Mouse (Mus musculus) yolk sac, embryonic 10.5 days (tissue): ENCODE measurements around the gene Clip4.
A peak's percentile ranks its signal among the peaks of the same experiment; 100 is the strongest.
"Not testable (repeated sequence)": the region's sequence is repeated elsewhere in the genome, so short reads cannot be mapped to it uniquely, and the experiment has no call there.

Experiments
- DNase-seq: peaks from one replicate; pipeline ENCODE4 v3.0.0-alpha.2; 2017; ENCODE audit warnings: low spot score

The Clip4 gene

DNA sequence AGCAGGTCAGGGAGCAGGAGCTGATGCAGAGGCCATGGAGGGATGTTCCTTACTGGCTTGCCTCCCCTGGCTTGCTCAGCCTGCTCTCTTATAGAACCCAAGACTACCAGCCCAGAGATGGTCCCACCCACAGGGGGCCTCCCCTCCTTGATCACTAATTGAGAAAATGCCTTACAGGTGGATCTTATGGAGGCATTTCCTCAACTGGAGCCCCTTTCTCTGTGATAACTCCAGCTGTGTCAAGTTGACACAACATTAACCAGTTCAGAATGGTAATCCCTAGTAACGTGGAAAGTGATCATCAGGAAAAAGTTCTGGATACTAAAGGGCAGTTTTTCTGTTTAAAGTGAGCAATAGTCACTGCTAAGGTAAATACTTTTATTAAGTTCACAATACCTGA lies at the start of gene Clip4:
Clip4 (plus strand) TSS at position 301 of the 400 bp plus-strand sequence.
- not testable (repeated sequence) for DNase-seq

GRCm38 (mm10) chr17:71720434-71720833 lies 47.8 kb upstream of the Clip4 start:
- no peak for DNase-seq

DNA sequence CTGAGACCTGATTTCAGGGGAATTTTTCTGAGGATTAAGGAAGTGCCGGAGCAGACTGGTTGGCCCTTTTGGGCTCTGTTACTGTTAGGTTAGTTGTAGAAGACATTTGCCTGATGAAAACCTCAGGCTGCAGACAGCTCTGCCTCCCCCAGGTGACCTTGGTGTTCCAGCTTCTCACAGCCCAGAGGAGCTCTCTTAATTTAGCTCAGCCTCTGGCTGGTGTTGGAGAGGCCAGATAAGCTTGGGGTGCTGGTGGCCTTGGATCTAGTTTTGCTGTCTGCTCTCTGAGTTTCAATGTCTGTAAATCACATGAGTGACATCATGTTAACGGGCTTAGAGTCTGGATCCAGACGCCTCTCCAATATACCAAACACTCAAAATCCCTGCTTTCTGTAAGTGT lies 47.3 kb upstream of the Clip4 start:
- no peak for DNase-seq

DNA sequence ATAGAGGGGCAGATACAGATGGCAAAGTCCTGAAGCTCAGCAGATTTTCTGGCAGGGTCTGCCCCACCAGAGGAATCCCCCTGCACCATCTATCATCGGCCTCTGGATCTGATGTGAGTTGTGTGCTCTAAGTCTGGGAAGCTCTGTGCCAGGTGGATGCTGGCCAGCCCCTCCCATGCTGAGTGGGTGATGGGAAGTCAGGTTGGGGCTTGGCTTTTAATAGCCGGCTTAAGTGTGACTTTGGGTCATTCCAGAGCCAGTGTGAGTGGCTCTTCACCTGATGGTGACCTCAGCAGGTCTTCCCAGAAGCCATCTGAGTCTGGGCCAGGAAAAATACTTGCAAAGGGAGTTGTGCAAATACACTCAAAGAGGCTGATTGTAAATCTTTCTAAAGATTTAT lies 37.6 kb upstream of the Clip4 start:
- DNase-seq: no peak

DNA sequence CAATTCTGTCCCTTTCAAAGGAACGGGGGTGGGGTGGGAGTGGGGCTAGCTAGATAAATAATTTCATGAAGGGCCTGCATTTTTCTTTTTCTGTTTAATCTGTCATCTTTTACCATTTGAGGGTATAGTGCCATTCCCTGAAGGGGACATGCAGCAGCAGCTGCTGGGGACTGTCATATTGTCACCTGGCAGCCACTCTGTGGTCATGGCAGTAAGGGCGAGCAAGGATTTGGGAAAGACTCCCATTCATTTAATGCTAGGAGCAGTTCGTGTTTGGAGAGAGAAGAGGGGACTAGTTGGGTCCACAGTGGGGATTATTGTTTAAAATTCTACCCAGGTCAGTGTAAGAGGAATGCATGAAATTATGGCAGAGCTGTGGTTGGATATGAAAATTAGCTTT lies 31.8 kb upstream of the Clip4 start:
- DNase-seq: no peak

GRCm38 (mm10) chr17:71742156-71742555 lies 26.1 kb upstream of the Clip4 start:
- no peak for DNase-seq

DNA sequence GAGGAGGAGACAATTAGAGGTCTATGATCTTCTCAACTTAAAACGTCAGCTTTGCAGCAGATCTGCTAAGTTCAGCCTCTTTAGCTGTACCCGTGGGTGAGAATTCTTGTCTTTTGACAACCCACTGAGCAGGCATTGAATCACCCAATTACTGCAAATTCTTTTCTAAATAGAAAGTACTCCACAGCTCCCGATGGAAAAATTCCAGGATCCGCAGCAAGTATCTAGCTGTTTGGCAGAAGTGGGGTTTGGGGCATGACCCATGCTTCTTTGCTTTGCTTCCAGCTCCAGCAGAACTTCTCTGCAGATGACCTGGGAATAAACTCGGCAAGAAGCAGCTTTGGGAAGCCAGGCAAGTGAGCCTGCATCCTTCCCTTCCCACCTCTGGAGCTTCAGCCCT lies 25.3 kb upstream of the Clip4 start:
- DNase-seq: peak; percentile 13

- DNase-seq: no peak
Observed at GRCm38 (mm10) chr17:71746114-71746513, 22.2 kb upstream of the Clip4 start.

GRCm38 (mm10) chr17:71747561-71747960 lies 20.7 kb upstream of the Clip4 start:
- no peak for DNase-seq

DNA sequence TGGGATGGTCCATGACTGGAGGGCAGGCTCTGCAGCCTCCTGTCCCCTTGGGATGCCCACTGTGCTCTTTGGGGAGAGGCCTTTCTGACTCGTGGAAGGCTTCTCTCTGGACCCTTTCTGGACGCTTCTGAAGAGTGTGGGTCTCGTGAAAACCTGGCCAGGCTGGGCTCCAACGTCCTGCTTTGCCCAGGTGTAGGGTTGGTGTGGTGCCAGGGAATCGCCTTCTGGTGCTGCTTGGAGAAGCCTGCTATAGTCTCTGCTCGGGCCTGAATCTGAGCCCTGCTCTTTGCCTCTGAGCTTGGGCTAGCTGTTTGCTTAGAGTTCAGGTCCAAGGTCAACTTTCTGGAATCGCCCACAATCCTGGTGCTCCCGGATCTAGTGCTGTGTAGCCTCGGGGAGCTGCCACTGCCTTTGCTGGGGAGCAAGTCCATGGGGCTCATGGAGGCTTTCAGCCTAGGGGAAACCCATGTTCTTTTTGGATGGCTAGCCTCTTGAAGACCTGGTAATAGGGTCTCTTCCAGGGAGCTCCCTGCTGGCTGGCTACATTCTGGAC lies 18.6 kb upstream of the Clip4 start:
- no peak for DNase-seq

DNA sequence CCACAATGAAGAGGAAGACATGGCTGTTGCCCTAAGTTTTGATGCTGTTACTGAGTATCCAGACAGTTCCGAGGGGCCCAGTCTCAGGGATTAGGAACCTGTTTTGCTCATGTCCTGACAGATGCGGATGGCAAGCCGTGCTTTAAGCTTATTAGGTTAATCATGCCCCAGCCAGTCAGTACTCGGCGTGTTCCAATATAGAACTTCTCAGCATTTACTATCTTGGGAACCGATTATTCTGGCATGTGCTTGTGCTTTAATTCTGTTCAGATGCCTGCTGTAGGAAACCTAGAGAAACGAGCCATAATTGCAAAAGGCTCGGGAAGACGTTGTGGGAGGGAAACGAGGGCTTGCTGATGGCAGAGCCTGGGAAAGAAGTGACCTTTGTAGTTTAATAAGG lies 15.4 kb upstream of the Clip4 start, which contains the start of gene Pcare:
Pcare (minus strand) TSS at position 64 of the 400 bp plus-strand sequence.
- DNase-seq: no peak

DNA sequence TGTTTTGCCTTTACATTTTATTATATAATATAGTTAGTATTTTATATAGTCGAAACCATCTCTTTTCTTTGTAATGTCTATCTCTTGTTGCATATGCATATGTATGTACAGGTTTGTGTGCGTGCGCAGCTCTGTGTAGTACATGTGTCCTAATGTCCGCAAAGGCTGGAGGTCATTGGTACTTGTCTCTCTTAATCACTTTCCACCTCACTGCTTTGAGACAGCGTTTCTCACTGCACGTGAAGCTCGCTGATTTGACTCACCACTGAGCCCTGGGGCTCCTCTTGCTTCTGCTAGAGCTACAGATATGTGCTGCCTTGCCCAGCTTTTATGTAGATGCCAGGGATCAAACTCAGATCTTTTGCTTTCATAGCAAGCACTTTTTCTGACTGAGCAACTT lies 7.7 kb upstream of the Clip4 start:
- DNase-seq: no peak

DNA sequence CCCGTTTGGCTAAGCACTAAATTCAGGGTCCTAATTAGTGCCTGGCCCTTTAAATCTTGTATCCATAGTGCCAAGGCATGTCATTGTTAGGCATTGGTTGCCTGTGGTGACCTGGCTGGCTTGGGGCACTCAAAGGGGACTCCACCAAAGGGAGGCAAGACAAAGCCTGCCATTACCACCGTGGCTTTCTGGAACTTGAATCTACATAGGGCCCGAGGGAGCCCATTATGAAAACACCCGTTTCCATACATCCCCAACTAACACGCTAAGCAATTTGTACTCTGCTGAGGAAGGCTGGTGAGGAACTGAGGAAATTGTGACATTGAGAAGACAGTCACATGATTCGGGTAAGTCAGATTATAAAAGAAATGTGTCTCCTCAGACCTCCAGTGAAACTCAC lies 1.3 kb downstream of the Clip4 start:
- DNase-seq: no peak

DNA sequence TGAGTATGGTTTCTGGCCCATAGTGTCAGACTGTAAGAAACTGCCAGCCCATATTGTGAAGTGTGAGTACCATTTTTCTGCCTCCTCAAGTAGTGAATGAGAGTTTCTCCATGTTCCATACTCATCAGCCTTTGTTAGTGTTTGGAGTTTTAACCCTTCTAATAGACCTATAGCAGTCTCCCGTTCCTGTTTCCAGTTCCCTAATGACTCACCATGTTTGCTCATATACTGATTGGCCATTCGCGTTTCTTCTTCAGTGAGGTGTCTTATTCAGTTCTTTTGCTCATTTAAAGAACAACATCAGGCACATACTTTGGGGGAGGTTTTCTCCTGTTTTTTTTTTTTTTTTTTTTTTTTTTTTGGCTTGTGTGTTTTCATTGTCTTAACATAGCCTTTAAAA lies 2.4 kb downstream of the Clip4 start:
- no peak for DNase-seq

GRCm38 (mm10) chr17:71774173-71774572 lies 5.9 kb downstream of the Clip4 start:
- DNase-seq: no peak

- DNase-seq: no peak
Observed at GRCm38 (mm10) chr17:71775279-71775678, 7.0 kb downstream of the Clip4 start.

DNA sequence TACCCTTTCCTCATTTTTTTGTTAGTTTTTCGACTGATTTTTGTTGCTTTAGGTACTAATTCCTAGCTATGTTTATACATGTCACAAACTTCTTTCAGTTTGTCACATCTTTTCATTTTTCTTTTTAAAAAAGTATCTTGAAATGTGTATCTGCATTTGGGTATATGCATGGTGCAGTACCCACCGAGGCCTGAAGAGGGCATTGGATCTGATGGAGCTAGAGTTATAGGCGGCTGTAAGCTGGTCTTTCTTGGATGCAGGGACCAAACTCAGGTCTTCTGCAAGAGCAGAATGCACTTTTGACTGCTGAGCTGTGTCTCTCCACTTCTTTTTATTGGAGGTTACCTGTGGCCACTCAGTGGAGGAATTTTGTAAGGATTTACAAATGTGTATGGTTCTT lies 10.4 kb downstream of the Clip4 start:
- DNase-seq: no peak

DNA sequence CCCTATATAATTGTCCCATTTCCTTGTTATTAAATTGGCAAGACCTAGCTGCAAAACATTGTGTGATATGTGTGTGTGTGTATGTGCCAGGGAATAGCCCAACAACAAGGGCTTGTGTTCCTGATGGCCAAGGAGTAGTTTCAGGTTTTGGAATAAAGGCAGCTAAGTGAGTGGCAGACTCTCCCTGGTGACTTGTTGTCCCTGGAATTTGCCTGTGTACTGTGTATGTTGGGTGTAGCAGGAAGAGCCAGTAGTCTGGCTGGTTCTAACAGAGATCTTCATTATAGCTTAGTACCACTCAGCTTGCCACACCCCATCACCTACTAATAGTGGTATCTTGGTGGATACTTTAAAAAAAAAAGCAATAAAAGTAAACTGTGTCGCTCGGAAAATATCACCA lies 12.2 kb downstream of the Clip4 start:
- DNase-seq: no peak

DNA sequence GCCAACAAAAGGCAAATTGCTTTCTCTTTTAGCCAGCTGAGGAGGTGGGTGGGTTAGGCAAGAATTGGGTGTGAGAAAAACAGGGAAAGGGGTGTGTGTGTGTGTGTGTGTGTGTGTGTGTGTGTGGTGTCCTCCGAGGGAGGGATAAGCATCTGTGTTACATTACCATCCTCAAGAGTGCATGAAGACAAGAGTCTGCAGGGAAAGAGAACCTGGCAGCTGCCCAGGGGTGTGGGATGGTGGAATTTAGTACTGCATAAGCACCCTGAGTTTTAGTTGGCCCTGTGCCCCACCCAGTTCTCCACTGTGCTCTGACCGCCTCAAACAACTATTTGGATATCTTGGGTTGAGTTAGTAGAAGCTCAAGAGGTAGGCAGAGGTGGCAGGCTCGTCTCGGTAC lies 12.7 kb downstream of the Clip4 start:
- DNase-seq: no peak

- DNase-seq: peak; percentile 2
Observed at GRCm38 (mm10) chr17:71782242-71782698, 14.0 kb downstream of the Clip4 start.

DNA sequence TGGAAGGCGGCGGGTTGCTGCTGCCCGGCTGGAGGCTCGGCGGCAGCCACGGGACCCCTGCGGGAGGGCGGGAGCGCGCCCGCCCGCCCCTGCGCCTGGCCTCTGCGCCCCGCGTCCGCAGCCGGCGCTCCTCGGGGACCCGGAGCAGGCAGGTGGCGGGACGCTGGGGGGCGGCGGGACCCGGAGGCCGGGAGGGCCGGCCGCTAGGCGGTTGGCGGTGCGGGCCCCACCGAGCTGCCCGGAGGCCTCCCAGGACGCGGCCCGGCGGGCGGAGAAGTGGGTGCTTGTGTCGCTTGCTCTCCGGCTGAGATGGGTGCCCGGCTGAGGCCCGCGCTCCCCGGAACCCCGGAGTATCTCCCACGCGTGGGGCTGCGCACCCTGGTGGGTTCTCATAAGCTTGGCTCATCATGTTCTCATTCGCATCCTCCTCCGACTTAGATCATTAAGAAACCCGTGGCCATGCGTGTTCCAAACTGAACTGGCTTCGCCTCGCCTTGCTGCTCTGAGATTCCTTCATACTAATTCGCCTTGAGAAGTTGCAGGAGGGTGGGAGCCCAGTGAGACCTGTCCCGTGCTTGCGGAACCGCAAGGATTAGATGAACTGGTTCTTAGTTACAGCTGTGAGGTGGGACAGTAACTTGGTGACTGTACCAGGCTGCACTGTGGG lies 14.6 kb downstream of the Clip4 start:
- DNase-seq: peak; percentile 5

DNA sequence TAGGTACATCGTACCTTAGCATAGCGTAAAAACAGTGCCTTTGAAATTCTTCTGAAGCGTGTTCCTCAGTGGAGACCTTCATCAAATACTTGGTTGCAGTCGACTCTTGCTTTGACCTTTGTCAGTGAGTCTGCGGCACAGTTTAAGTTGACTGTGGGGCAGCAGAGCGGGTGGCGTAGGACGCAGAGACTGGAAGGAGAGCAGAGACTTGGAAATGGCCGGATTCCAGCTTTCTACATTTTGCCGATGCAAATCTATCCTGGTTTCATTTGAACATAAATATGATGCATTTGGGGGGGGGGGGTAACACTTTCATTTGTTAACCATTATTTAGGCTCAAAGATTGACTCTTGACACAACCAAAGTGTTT lies 15.1 kb downstream of the Clip4 start:
- DNase-seq: peak; percentile 1

DNA sequence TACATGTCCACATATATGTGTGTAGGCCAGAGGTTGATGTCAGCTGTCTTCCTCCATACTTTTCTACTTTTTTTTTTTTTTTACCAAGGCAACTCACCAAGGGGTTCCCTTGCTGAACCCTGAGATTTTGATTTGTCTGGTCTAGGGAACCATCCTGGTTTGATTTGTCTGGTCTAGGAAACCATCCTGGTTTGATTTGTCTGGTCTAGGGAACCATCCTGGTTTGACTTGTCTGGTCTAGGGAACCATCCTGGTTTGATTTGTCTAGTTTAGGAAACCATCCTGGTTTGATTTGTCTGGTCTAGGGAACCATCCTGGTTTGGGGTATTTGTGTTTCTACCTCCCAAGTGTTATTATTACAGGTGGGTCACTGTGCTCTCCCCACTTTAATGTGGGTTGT lies 18.2 kb downstream of the Clip4 start:
- DNase-seq: no peak

DNA sequence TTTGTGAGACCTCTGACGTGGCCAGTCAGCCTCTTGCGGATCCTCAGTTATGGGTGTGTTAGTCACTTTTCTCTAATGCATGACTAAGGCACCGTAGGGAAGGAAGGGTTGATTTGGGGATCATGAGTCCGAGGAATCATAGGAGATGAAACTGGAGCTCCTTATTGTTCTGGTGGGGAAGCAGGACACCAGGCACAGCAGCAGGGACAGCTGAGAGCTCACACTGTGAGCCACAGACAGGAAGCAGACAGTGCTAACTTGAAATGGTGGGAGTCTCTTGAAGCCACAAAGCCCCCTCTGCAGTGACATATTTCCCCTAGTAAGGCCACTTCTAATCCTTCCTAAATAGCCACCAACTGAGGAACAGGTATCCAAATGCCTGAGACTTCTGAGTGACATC lies 22.8 kb downstream of the Clip4 start:
- no peak for DNase-seq
